Mouse (Mus musculus): ENCODE measurements around the gene Bag5.
A peak's percentile ranks its signal among the peaks of the same experiment; 100 is the strongest.

Bag5 gene

DNA sequence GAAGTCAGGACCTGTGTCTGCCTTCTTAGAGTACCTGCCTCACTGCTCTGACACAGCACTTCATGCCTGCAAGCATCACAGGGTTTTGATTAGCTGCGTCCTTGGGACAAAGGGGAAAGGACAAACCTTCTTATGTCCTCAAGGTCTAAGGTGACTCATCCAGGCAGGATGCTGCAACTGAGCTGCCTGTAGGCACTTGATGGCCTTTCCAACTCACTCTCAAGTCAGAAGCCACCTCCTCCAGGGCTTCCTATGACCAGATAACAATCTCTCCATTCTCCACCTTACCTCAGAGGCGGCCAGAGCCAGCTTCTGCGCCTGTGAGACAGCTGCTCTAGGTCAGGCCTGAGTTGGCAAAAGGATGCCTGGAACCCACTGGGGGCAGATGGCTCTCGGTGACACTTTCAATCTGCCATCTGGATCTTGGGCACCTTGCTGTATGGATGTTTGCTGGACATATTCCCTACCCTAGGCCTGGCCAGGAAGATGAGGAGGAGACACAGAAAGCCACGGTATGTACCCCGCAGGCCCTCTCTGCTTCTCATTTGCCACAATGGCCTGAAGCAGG, 14.6 kb downstream of the Bag5 start:
- DNase-seq (ENCODE audit: extremely low read depth, low read depth), result no peak

DNA sequence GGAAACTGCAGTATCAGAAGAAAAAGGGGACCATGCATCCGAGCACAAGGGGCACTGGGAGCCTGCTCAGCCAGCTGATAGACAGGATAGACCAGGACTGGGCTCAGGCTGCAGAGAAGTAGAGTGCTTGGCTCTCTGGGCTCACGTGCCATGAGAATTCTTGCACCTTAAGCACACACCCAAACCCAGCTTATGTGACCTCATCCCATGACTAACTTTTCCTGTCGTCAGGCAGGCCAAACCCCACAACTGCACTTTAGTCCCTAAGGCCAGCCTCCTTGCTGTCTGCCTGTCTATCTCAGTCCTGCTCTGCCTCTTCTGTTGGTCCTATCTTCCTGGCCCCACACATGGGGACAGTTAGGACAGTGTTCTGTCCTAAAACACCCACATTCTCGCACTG, 15.3 kb downstream of the Bag5 start:
- no peak for DNase-seq (ENCODE audit: extremely low read depth, low read depth)

DNA sequence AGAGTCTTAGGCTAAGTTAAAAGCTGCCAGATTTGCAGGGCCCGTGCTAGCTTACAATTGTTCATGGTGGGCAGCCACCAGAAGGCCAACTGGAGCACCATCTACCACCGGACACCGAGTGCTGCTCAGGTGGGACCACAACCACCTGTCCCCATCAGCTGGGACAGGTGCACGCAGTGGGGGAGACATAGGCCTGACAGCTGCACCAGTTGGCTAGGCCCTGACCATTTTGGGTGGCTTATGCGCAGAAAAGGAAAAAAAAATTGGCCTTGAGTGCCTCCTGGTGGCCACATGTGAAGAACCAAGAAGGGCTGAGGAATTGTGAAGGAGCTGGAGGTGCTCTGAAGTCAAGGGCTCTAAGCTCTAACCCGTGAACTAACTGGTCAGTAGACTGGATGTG, 16.8 kb downstream of the Bag5 start:
- DNase-seq (ENCODE audit: extremely low read depth, low read depth), result no peak

DNA sequence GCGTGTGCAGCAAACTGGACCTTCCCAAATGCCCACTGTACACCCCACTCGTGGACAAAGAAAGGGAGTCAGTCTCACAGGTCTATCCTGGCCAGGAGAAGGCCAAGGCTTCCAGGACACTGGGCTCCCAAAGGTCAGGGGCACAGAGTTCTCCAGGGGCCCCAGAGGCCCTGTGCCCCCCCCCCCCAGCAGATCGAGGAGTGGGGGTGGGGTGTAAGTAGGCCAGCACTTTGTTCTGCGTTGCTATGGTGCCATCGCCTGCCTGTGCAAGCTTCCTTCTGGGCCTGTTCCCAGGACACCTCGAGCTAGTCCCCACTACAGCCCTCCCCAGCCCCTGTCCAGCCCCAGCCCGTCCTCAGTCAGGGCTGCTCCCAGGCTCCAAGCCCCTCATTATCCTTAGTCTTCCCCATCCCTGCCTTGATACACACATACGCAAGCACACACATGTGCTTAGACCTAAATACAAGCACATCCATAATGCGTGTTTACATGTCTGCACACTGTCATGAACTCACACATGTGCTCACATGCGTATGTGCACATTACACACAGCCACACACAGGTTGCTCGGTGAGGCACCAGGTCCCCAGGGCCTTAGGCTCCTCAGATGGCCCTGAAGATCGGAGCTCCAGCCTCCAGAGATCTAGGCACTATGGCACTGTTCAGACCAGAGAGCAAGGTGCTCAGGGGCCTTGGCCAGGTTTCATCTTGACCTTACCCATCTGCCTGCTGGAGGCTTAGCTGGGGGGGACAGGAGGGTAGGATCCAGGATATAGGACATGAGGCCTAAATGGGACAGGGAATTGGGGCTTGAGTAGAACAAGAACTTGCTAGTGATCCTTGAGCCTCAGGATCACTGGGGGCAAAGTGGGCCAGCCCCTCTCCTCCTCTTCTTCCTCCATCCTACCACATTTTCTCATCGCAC, 17.9 kb downstream of the Bag5 start:
- DNase-seq (ENCODE audit: extremely low read depth, low read depth), result no peak

DNA sequence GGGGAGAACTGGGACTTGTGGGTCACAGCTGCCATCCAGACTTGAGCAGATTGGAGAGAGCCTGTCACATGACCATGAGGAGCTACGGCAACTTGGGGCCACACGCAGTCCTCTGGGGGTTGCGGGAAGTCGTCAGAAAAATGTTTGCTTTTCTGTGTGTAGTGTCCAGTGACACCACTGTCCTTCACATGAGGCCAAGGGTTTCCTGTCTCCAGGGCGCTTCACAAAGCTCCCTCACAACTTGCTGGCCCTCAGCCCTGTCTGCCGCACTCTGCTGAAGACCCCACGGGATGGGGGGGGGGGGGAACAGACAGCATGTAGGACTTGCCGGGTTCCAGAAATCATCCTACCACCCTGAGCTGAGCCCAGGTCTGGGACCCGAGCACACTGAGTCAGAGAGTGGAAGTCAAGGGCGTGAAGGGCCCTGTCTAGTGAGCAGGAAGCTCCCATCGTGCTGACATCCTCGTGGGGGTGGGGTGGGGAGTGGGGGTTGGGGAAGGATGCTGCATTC, 18.7 kb downstream of the Bag5 start:
- no peak for DNase-seq (ENCODE audit: extremely low read depth, low read depth)

DNA sequence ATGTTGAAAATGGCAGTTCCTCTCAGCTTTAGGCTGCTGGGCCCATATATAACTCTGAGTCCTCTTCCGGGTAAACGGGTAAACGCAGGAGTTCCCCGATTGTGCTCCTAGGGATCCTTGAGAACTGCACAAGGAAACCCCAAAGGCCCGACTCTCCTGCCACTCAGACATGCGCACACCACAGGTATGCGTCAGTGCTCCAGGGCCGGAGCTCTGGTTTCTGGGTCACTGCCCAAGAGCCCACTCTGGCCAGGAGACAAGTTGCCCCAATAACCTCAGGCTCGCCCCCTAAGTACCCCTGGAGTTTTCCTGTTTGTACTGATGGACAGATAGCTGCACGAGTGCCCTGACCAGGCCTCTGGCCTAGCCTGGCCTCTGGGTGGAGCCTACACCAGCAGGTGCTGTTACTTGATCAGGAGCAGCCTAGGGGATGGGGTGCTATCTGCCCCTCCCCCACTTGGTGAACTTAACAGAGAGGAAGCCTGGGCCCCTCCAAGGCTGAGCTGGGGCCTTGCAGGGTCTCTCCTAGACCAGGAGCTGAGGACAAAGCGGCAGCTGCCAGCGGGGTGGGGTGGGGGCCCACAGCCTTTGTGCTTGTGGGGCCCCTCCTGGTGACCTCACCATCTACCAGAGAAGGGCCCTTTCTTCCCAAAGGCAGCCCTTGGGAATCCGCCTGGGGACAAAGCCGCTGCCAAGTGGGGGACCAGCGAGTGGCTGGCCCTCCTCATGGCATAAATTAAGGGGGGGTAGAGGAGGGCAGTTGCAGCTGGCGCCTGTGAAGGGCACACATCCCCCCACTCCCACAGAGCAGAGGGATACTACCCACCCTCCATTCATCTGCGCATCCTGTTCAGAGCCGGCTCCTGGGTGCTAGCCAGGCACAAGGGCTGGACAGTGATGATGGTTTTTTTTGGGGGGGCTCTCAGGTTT, 19.5 kb downstream of the Bag5 start:
- DNase-seq (ENCODE audit: extremely low read depth, low read depth), result no peak

DNA sequence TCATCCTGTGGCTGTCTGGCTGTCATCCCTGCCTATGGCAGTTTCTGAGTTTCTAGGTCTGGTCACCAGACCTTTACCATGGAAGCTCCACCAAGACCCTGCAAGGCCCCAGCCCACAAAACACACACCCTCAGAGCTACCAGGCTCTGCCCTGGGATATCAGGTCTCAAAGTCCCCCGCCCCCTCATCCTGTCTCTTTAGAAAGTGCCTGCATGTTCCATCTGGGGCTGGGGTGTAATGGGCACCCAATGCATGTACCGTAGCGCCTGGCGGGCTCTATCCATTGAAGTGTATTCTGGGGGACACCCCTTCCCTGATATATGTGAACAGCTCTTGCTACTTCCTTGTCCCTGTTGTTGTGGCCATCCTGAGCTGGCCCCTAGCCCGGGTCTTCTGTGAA, 20.2 kb downstream of the Bag5 start:
- DNase-seq (ENCODE audit: extremely low read depth, low read depth), result no peak

DNA sequence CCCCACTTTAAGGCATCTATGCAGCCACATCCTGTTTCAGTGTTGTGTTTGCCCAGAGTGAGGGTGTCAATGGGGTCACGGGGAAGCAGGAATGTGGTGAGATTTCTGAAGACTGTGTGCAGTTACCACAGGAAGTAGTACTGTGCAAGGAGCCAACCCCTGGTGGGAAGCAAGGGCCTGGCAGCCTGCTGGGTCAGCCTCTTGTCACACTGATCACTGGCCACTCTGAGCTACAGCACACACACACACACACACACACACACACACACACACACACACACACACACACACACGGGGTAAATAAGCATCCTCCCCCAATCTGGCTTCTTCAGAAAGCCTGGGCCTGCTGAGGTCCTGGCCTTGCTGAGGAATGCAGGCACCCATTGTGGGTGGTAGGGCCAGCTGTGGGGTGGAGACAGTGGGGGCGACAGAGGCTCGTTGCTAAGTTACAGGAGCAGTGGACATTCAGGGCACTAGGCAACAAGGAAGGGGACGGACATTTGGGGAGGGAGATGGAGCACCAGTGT, 21.6 kb downstream of the Bag5 start:
- no peak for DNase-seq (ENCODE audit: extremely low read depth, low read depth)

DNA sequence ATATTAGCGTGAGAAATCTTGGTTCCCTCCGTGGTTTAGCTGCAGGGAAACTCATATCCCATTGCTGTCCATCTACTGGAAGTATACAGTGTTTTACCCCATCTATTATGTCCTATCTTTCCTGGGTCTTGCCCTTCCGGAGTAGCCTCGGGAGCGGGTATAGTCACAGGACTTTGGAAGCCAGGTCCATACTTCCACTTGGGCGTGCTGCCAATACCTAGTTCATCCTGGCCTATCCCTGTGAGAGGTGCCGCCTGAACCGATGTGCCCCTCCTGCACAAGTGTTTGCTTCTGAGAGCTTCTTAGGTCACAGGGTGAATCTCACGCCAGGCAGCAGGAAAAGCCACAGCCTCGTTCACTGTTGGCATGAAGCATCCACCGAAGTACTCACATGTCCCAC, 23.6 kb downstream of the Bag5 start:
- DNase-seq (ENCODE audit: extremely low read depth, low read depth), result no peak

DNA sequence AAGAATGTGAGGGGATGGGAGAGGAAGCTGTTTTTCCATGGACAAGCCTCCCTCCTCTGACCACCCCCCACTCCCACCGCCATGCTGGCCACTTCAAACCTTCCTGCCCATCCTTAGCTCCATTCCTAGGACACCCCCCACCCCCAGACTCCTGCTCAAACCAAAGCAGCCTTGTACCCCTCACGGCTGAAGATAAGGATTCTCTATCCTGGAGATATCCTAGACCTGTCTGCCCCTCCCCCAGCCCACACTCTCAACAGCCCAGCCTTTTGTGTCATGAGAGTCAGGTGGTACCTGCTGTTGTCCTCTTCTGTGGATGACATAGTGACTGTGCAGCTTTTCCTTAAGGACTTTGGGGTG, 25.0 kb downstream of the Bag5 start:
- no peak for DNase-seq (ENCODE audit: extremely low read depth, low read depth)

DNA sequence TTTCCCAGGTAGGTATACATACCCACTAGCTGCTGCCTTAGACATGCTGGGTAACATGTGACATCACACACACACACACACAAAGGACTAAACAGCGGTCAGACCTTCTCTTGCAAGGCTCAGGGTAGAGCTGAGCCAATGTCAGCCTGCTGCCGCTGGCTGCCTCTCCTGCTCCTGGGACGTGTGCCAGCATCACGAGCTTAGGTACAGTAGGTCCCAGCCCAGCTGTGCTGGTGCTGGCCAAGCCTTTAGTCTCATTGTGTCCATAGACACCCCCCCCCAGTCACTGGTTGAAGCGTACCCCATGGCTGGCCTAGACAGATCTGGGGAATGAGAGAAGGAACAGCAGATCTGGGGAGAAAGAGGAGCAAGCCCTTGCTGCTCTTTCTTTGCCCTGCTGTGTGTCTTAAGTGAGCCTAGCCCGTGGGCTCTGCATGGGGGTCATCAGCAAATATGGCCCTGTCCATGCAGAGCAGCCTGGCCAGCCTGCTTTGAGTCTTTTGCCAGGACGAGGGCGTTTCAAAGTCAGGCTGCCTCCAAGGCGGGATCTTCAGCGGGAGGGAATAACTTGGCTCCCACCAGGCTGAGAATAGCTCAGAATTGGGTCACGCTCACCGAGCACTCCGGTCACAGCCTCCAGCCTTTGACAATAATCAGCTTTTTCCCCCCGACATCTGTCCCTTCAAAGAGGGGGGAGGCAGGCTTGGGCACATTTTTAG, 25.5 kb downstream of the Bag5 start:
- DNase-seq (ENCODE audit: extremely low read depth, low read depth), result no peak

DNA sequence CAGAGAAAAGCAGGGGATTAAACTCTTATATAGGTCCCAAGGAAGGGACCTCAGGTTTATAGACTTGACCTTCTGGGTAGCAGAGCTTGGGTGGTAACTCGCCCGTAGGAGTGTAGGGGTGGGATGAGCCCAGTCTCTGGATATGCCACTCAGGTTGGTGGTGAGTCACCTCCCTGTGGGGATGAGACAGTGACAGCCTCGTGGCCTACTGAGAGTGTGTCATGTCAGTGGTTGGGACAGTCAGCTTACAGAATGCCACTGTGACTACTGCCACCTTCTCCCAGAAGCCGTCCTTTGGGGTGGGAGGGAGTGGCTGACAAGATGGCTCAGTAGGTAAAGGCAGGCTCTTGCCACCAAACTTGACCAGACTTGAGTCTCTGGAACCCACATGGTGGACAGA, 26.7 kb downstream of the Bag5 start:
- DNase-seq (ENCODE audit: extremely low read depth, low read depth), result no peak

DNA sequence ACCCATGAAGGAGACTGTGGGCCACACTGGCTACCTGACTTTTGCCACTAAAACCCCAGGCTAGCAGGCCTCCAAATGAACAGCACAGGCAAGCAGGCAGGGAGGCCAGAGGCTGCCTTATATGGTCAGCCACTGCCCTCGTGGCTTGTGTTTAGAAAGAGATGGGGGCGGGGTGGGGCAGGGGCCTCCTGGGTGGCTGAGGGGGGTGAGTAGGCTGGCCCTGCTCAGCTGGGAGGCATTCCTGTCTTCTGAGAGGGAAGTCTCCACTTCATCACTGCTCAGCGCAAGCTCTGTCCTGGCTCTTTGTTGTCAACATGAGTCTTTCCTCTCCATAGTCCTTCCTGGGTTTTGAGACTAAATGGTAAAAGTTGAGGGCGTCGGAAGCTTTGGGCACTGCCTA, 30.3 kb downstream of the Bag5 start:
- no peak for DNase-seq (ENCODE audit: extremely low read depth, low read depth)

DNA sequence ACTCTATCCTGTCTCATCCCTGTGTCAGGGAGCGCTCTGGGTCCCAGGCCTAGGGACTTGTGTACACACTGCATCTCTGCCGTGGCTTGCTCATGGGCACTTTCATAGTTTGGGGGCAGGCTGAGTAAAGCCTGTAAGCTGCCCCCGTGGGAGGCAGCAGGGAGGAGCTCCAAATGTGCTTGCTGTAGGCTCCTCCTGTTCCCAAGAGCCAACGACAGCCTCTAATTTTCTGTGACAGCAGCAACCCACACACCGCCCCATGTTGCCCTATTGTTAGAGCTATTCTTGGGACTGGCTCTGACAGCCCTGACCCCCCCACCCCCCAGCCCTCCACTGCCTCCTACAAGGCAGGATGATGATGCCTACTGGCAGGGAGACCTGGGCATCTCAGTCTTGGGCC, 31.1 kb downstream of the Bag5 start:
- no peak for DNase-seq (ENCODE audit: extremely low read depth, low read depth)

DNA sequence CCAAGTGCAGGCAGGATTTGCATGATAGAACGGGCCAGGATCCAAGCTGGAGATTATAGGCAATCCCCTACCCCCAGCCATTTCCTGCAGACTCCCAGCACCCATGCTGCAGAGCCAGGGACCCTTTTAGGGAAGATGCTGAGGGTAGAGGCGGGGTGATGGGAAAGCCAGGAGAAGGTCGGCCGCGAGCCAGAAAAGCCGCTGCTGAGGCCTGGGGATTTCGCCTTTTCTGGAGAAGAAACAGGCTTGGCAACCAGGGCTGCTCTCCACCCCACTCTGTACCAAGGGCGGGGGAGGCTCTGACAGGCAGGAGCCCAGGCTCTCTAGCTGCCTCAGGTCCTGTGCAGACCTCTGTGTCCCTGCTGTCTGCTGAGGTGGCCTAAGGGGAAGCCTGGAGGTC, 31.8 kb downstream of the Bag5 start:
- no peak for DNase-seq (ENCODE audit: extremely low read depth, low read depth)

DNA sequence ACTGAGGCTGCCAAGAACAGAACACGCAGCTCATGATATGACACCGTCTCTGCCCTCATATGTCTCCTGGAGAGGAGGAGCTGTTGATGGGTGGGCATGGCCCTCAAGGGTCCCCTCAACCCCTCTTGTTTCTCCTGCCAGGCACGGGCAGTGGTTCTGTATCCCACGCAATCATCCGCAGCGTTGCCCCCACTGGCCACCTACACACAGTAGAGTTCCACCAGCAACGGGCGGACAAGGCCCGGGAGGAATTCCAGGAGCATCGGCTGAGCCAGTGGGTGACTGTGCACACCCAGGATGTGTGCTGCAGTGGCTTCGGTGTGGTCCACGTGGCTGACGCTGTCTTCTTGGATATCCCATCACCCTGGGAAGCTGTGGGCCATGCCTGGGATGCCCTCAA, 32.4 kb downstream of the Bag5 start:
- no peak for DNase-seq (ENCODE audit: extremely low read depth, low read depth)

DNA sequence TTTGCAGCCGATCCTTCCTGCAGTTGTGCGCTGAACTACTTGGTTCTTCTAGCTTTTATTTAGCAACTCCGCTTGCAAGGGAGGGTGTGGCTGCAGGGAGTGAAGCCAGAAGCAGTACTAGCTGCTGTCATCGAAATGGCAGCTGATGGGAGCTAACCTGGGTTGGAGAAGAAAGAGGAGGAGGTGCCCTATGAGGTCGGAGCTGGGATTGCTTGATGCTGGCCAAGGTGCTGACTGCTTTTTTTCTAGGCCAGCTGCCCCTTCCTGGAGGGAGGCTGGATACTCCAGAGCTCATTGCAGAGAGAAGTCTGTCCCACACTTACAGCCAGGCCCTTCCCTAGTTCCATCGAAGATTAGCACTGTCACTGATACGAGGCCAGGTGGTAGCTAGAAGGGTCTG, 34.1 kb downstream of the Bag5 start:
- no peak for DNase-seq (ENCODE audit: extremely low read depth, low read depth)

DNA sequence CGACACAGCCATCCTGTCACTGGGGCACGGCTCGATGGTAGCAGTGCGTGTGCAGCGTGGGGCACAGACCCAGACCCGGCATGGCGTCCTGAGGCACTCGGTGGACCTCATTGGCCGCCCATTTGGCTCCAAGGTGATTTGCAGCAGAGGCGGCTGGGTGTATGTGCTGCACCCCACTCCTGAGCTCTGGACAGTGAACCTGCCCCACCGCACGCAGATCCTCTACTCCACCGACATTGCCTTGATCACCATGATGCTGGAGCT, 34.5 kb downstream of the Bag5 start:
- no peak for DNase-seq (ENCODE audit: extremely low read depth, low read depth)

DNA sequence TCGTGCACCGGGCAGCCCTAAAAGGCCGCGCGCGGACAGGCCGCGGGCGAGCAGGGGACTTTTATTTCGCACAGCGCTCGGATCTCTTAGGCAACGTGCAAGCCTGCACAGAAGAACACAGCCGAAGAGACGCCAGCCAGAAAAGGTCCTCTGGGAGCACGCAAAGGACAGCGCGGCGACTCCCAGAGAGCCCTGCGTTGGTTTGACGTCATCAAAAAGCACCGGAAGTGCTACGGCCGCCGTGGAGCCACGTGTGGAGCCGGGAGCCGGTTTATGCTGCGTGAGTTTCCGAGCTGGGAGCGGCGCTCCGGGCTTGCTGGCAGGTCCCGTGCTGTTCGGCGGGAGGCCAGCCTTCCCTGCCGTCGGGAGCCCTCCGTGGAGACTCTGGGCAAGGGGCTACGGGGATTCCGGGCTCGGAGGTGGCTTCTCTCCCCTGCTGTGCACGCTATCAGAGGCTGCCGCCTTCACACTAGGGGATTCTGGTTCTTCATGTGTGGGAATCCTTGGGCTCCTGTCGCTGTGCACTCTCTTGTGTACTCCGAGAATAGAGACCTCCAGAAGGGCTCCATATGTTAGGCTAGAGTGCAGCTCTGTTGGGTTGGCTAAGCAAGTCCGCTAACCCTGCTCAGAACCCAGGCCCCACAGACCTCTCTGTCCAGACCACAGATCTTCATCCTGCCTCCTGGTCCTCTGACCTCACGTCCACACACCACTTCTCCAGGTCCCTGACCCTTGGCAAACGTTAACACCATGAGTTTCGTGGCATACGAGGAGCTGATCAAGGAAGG, 35.0 kb downstream of the Bag5 start, which contains the start of gene Trmt61a:
Gene Trmt61a, plus strand, starts transcription at position 224 of the 788 bp plus-strand sequence.
- DNase-seq (ENCODE audit: extremely low read depth, low read depth), result peak; percentile 79

DNA sequence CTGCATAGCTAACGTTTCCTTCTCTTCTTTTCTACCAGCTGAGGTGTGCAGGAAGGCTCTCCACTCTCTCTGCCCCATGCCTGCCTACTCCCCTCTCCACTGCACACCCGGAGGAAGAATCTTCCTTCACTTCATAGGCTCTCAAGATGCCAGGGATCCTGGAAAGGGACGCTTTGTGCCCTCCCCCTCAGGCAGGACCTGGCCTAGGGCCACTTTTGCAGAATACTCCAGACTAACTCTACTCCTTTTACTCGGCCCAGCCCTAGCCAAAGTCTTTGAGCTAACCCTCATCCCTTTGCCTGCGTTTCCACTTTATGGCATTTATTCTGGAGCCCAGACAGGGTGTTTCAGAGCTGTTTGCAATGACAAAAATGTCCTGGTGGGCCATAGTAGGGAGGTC, 35.6 kb downstream of the Bag5 start:
- no peak for DNase-seq (ENCODE audit: extremely low read depth, low read depth)
